Mouse (Mus musculus): ENCODE measurements at regions not wholly inside any gene's neighbourhood (a gene's known extent, or its start where the extent isn't known, plus 50 kb on each side); places are given as distances from the start of the nearest gene placed in this dataset.

DNA sequence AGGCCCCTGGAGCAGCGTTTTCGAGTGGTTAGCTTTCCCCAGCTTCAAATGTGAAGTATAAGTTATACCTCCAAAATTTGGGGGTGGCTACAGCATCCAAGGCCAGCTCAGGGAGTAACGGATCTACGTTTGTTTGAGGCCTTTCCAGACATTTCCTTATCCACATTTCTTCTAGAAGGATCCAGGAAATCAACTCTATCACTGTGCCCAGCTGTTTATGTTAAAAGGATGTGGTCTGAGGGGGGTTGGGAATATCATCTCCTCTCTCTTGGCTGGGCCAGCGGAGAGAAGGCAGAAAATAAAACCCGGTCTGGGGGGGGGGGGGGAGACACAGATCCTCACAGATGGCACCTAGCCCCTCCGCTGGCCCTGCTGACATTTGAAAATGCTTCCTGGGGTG is 85.1 kb upstream of the Hes1 start:
- TF ChIP-seq CTCF (IDR thresholded peaks at IDR 0.05; ENCODE audit: low read depth) (no peak), EP300 (IDR thresholded peaks at IDR 0.05; ENCODE audit: low read depth) (no peak)
